Mouse (Mus musculus): ENCODE results near the gene Ppp1r36. TPM values are rescaled to one million over a fixed set of nuclear protein-coding genes. Genes with fewer than 3 reads are reported as not detected.
"Not testable (repeated sequence)": the region's sequence is repeated elsewhere in the genome, so short reads cannot be mapped to it uniquely, and the experiment has no call there.

The Ppp1r36 gene
- polyA plus RNA-seq, 1 experiment from 2014 or later, result not detected

GRCm38 (mm10) chr12:76446201-76446600 is 28.9 kb downstream of the Ppp1r36 start:
- ChIA-PET CTCF (interaction anchor here (0.6 to 1.0 kb wide), 2 partner anchors 33 to 40 kb away, joined by 3 read pairs; no protein-coding TSS in a partner anchor), POLR2A (no interaction called here)
- H3K27me3 ChIP-seq, result no peaks in the 10 kb centered on the region
- peak; percentile 74 for ATAC-seq
- no peak for TF ChIP-seq CTCF (IDR thresholded peaks at IDR 0.05)
- in situ Hi-C loops (cut with MboI; ENCODE audit: low pct_unique_long_range_greater_than_20kb), result loop anchor here (5.0 kb wide), 1 partner anchor 39 kb away; no protein-coding TSS in a partner anchor
- peak; percentile 66 for DNase-seq (ENCODE audit: low read depth, low spot score)

DNA sequence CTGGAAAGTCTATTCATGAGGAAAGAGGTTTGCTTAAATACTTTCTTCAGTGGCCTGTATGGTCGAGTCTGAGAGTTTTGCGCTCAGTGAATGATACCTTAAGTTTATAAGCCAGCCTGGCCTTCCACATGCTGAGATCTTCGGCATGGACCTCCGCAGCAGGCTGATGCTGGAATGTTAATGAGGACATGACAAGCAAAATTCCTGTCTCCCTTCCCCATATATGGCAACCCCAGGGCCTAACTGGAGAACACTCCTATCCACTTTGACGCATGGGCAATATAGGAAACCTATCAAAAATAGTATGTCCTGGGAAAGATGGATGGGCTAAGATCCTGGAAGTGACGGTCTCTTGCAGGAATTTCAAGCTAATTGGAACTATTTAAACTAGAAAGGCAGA is 30.8 kb downstream of the Ppp1r36 start:
- POLR2A ChIA-PET, result no interaction called here
- no peak for ATAC-seq
- no peak for DNase-seq (ENCODE audit: low read depth, low spot score)
- CTCF ChIA-PET, result no interaction called here
- in situ Hi-C loops (cut with MboI; ENCODE audit: low pct_unique_long_range_greater_than_20kb), result loop anchor here (5.0 kb wide), 1 partner anchor 41 kb away; no protein-coding TSS in a partner anchor
- H3K27me3 ChIP-seq, result no peaks in the 10 kb centered on the region
- TF ChIP-seq CTCF (IDR thresholded peaks at IDR 0.05), result no peak

DNA sequence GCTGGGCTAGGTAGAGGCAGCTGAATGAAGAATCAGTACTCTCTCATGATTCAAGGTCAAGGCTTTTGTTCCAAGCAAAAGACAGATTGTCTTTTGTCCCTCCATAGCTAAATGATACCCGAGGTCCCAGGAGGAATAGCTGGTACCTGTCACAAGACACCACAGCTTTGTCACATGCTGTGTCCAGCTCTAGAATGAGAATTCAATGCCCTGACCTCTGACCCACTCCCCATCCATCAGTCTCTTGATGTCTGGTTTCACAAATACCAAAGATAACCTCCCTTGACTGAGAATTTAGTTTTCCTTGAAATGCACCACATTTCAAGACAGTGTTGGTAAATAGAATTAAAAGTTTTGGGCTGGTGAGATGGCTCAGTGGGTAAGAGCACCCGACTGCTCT is 34.9 kb downstream of the Ppp1r36 start:
- H3K27me3 ChIP-seq, result no peaks in the 10 kb centered on the region
- no peak for ATAC-seq
- in situ Hi-C loops (cut with MboI; ENCODE audit: low pct_unique_long_range_greater_than_20kb), result no loop called here
- ChIA-PET CTCF (no interaction called here), POLR2A (no interaction called here)
- TF ChIP-seq CTCF (IDR thresholded peaks at IDR 0.05), result no peak
- no peak for DNase-seq (ENCODE audit: low read depth, low spot score)

- in situ Hi-C loops (cut with MboI; ENCODE audit: low pct_unique_long_range_greater_than_20kb); H3K27me3 ChIP-seq; CTCF ChIA-PET; ATAC-seq; DNase-seq (ENCODE audit: low read depth, low spot score): not testable (repeated sequence)
- POLR2A ChIA-PET, result interaction anchor here (0.6 kb wide), 1 partner anchor 151 kb away, joined by 4 read pairs; no protein-coding TSS in a partner anchor
Observed at GRCm38 (mm10) chr12:76458445-76458844, 41.1 kb downstream of the Ppp1r36 start.

GRCm38 (mm10) chr12:76459032-76459431 is 41.7 kb downstream of the Ppp1r36 start:
- in situ Hi-C loops (cut with MboI; ENCODE audit: low pct_unique_long_range_greater_than_20kb), result no loop called here
- ATAC-seq (peak; percentile 90), DNase-seq (ENCODE audit: low read depth, low spot score) (peak; percentile 57)
- no peaks in the 10 kb centered on the region for H3K27me3 ChIP-seq
- TF ChIP-seq CTCF (IDR thresholded peaks at IDR 0.05), result no peak
- ChIA-PET POLR2A (interaction anchor here (0.6 kb wide), 1 partner anchor 151 kb away, joined by 4 read pairs; no protein-coding TSS in a partner anchor), CTCF (no interaction called here)

- POLR2A ChIA-PET, result no interaction called here
- DNase-seq (ENCODE audit: low read depth, low spot score), result peak; percentile 50
- TF ChIP-seq CTCF (IDR thresholded peaks at IDR 0.05), result no peak
- in situ Hi-C loops (cut with MboI; ENCODE audit: low pct_unique_long_range_greater_than_20kb), result loop anchor here (10.0 kb wide), 1 partner anchor 199 kb away; no protein-coding TSS in a partner anchor
- no peaks in the 10 kb centered on the region for H3K27me3 ChIP-seq
- CTCF ChIA-PET, result no interaction called here
- peak; percentile 57 for ATAC-seq
Observed at GRCm38 (mm10) chr12:76463391-76463790, 46.1 kb downstream of the Ppp1r36 start.

DNA sequence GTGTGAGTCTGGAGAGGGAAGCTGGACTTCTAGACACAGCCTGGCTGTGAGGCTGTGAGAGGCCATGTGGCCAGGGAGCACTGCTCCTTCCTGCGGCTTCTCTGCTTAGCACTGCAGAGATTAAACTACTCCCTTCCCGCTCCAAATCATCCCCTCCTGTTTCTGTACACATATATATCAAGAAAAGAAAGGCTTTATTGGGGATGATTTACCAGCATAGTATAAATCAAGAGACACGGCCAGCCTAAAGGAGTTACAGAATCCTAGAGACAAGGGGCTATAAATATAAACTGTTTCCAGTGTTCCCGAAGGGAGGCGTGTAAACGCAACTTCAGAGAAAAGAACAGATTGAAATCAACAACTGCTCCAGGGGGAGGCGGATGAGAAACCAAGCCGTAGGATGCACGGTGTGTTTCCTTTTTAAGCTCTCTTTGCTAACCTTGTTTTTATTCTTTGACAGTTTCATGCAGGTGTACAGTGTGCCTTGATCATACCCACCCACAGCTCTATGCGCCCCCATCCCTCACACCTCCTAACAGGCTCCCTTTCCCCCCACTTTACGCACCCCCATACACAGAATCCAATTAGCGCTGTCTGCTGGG is 47.4 kb downstream of the Ppp1r36 start:
- DNase-seq (ENCODE audit: low read depth, low spot score) (no peak), ATAC-seq (no peak)
- in situ Hi-C loops (cut with MboI; ENCODE audit: low pct_unique_long_range_greater_than_20kb), result loop anchor here (10.0 kb wide), 1 partner anchor 200 kb away; no protein-coding TSS in a partner anchor
- no peak for TF ChIP-seq CTCF (IDR thresholded peaks at IDR 0.05)
- H3K27me3 ChIP-seq, result no peaks in the 10 kb centered on the region
- POLR2A ChIA-PET, result no interaction called here
- CTCF ChIA-PET, result no interaction called here

DNA sequence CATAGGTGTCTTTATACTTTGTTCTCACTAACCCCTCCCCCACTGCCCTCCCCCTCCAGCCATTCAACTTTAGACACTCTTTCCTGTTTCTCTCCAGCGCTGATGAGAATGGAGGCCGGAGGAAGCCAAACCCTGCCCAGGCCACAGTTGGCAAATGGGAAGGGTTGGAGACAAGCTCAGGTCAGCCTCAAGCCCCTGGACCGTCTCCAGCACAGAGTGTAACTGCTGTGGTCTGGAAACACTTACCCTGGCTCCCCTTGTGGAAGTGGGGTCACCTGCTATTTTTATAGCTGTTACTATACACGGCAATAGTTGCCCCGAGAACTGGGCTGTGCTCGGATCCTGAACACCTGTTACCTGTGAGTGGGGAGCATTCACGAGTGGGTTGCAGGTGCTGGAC is 49.3 kb downstream of the Ppp1r36 start:
- TF ChIP-seq CTCF (IDR thresholded peaks at IDR 0.05), result no peak
- no peak for DNase-seq (ENCODE audit: low read depth, low spot score)
- no peak for ATAC-seq
- H3K27me3 ChIP-seq, result no peaks in the 10 kb centered on the region
- CTCF ChIA-PET, result interaction anchor here (1.2 kb wide), 1 partner anchor 112 kb away, joined by 3 read pairs; no protein-coding TSS in a partner anchor
- POLR2A ChIA-PET, result interaction anchor here (1.0 kb wide), 1 partner anchor 62 kb away, joined by 3 read pairs; no protein-coding TSS in a partner anchor
- in situ Hi-C loops (cut with MboI; ENCODE audit: low pct_unique_long_range_greater_than_20kb), result loop anchor here (10.0 kb wide), 1 partner anchor 202 kb away; no protein-coding TSS in a partner anchor

GRCm38 (mm10) chr12:76467256-76467655 is 49.9 kb downstream of the Ppp1r36 start:
- no peak for TF ChIP-seq CTCF (IDR thresholded peaks at IDR 0.05)
- H3K27me3 ChIP-seq, result no peaks in the 10 kb centered on the region
- ATAC-seq (no peak), DNase-seq (ENCODE audit: low read depth, low spot score) (no peak)
- CTCF ChIA-PET, result interaction anchor here (1.2 kb wide), 1 partner anchor 112 kb away, joined by 3 read pairs; no protein-coding TSS in a partner anchor
- in situ Hi-C loops (cut with MboI; ENCODE audit: low pct_unique_long_range_greater_than_20kb), result loop anchor here (10.0 kb wide), 1 partner anchor 202 kb away; no protein-coding TSS in a partner anchor
- POLR2A ChIA-PET, result interaction anchor here (1.0 kb wide), 1 partner anchor 63 kb away, joined by 3 read pairs; no protein-coding TSS in a partner anchor

GRCm38 (mm10) chr12:76472046-76472445 is 54.7 kb downstream of the Ppp1r36 start:
- peak; percentile 57 for TF ChIP-seq CTCF (IDR thresholded peaks at IDR 0.05)
- ChIA-PET POLR2A (no interaction called here), CTCF (interaction anchor here (0.9 to 1.8 kb wide), 4 partner anchors 14 to 131 kb away, joined by 3 to 5 read pairs (median 4); no protein-coding TSS in a partner anchor)
- H3K27me3 ChIP-seq, result no peaks in the 10 kb centered on the region
- DNase-seq (ENCODE audit: low read depth, low spot score) (no peak), ATAC-seq (no peak)
- in situ Hi-C loops (cut with MboI; ENCODE audit: low pct_unique_long_range_greater_than_20kb), result no loop called here

- no peaks in the 10 kb centered on the region for H3K27me3 ChIP-seq
- DNase-seq (ENCODE audit: low read depth, low spot score), result no peak
- no peak for TF ChIP-seq CTCF (IDR thresholded peaks at IDR 0.05)
- in situ Hi-C loops (cut with MboI; ENCODE audit: low pct_unique_long_range_greater_than_20kb), result no loop called here
- ChIA-PET CTCF (no interaction called here), POLR2A (interaction anchor here (0.7 kb wide), 1 partner anchor 66 kb away, joined by 6 read pairs; no protein-coding TSS in a partner anchor)
- ATAC-seq, result no peak
Observed at GRCm38 (mm10) chr12:76473562-76474245, 56.4 kb downstream of the Ppp1r36 start.
